Mouse (Mus musculus) right cerebral cortex, postnatal 14 days (tissue): ENCODE results near the gene Bmp7.

Experiments used
- DNase-seq: peaks from one replicate; pipeline ENCODE4 v3.0.0; 2022

Gene Bmp7

DNA sequence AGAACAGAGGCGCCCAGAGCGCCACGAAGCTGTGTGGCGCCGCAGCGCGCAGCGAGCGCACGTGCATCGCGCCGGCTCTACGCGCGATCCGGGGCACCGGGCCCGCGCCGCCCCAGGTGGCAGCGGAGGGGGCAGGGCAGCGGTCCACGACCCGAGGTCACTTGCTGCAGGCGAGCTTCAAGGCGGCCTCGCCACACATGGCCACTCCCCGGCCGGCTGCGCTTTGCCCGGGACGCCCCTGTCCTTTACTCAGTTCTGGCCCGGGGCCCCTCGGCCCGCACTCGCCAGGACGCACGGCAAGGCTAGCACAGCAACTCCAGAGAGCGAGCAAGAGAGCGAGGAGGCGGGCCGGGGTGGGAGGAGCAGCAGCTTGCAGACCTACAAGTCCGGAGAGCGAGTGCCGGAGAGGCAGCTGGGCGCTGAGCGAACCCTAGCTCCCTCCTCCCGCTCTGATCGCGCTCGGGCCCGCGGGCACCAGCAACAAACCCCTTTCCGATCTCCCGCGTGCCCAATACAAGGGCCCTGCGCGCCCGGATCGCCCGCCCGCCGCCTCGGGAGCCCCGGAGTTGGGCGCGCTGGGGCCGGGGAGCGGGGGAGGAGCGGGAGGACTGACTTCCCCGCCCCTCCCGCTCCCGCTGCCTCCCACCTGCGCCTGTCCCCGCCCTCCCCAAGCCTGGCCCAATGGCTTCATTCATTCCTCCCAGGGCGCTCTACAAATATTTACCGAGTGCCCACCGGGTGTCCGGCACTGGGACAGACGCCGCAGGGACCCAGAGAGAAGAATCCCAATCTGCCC lies at the start of gene Bmp7:
Gene Bmp7 (minus strand): TSS at position 319 of the 796 bp plus-strand sequence.
- peak; percentile 54 for DNase-seq

DNA sequence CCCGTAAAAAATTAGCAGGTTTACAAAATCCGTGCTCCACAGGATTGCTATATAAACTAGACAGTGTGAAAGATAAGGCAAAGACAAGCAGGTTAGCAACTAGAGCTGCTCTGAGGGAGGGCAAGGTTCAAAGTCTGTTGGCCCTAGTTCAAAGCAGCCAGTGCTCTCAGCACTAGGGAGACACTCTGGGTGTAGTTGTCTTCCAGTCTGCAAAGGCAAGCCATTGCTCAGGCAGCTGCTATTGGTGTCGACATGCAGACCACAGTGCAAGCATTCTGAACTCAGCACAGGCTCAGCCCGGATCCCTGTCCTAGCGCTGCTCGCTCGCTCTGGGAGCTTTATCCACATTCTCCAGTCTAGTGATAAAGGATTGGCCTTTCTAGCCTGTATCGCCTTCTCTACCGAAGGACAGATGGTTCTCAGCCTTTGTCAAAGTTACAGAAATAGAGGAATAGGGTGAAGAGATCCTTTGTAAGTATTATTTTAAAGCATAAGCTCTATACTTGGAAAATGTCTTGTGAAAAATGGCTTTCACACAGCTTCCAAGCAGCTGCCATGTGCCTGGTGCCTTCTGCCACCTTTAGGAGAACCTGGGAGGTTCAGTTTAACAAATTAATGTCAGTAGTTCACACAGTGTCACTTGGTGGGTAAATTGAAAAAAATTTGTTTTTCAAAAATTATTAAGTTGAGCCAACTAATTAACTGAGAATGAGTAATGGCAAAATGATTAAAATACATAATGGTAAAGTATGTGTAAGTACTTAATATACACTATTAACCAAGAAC lies 42.8 kb upstream of the Bmp7 start:
- DNase-seq: no peak

DNA sequence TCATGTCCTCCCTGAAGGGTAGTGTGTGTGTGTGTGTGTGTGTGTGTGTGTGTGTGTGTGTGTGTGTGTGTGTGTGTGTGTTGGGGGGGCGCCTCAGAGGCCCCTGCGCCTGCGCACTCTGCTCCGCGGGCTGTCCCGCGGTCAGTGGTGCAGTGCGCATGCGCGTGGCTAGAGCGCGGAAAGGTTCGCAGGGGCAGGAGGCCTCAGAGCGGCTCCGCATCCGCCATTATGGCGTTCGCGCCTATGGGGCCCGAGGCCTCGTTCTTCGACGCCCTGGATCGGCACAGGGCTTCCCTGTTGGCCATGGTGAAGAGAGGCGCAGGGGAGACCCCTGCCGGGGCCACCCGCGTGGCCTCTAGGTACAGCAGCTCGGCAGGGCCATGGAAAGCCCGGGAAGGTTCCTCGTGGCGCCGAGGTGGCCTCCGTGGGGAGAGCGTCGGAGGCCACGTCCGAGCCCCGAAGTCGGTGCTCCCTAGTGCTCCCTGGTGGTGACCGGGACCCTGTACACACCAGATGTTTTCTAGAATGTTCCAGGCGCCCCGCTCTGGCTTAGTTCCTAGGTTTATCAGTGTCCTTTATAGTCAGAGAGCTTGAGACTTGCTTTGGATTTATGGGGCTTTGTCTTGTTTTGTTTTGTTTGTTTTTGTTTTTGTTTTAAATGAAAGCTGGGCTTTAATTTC lies 39.7 kb upstream of the Bmp7 start:
- DNase-seq: no peak

DNA sequence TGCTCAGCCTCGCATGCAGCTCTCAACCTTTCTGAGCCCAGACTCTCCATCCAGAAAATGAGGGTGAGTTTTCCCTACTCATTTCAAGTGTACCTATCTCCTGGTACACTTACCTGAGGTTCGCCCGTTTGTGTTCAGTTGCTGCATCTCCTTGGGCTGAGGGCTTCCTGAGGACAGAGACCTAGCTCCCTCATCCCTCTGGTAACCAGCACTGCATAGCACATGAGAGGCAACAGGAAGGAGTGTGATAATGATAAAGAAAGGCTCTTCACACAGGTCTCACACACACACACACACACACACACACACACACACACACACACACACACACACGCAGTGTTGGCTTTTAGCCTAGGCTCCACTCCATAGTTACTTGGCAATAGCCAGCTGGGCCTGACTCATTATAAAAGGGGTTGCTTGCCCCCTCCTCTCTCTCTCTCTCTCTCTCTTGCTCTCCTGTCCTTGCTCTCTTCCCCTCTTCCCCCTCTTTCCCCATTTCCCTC lies 38.1 kb upstream of the Bmp7 start:
- no peak for DNase-seq

DNA sequence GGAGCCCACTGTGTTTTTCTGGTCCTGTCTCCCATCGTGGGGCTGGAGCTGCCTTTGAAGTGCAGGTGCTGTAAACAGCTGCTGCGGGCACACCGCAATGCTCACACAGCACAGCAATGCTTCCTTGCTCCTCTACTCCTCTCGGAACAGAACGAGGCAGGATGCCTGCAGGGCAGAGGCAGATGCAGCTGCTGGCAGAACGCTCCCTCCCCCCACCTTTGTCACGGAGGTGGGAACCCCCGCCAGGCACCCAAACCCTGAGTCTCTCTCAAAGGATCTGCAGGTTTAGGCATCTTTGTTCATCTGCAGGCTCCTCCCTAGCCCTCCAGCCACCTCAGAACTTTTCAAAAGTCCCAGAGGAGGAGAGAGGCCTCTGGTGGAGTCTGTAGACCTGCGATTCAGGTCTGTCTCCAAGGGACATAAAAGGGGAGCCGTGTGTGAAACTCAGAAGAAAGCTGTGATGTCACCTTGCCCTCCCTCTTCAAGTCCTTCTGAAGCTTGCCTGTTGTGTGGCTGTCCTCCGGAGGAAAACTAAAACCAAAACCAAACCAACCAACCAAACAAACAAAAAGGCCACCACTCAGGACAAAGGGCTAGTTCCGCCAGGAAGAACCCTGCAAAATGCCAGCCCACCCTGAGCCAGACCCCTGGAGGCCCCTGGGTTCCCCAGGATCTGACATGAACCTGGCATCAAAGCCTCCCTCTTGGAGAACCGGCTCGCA lies 37.4 kb upstream of the Bmp7 start, which contains the start of gene Spo11:
Gene Spo11 (plus strand): TSS at position 292 of the 722 bp plus-strand sequence.
- no peak for DNase-seq

DNA sequence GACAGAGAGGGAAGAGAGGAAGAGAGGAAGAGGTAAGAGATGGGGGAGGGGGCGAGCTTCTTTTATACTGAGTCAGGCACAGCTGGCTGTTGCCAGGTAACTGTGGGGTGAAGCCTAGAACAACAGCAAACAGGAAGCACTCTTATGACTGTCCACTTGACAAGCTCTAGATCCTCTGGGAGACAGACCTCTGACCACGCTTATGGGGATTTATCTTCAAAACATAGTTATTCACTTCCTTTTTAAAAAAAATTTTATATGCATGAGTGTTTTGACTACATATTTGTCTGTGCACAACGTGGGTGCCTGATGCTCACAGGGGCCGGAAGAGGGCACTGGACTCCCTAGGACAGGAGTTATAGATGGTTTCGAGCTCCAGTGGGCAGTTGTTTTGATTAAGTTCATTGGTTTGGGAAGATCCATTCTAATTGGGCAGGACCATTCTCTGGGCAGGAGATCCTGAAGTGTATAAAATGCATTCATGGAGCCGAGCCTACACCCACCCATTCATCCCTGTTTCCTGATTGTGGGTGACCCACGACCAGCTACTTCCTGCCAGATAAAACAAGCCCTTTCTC lies 36.6 kb upstream of the Bmp7 start:
- DNase-seq: no peak

DNA sequence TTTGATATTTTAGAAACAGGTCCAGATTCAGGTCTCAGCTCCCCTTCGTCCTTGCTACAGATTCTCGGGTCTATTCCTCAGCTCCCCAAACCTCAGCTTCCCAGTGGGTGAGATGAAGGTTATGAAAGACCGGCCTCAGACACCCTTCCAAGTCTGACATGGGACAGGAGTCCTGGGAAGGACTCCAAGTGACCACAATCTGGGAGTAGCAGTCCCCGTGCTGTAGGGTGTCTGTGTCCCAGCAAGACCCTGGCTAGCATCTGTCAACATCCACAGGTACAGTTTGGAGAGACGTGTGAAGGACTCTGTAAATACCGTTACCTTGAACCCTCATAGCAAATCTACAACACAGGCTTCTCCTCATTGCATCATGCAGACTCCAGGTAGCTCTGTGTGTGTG lies 35.0 kb upstream of the Bmp7 start:
- no peak for DNase-seq

DNA sequence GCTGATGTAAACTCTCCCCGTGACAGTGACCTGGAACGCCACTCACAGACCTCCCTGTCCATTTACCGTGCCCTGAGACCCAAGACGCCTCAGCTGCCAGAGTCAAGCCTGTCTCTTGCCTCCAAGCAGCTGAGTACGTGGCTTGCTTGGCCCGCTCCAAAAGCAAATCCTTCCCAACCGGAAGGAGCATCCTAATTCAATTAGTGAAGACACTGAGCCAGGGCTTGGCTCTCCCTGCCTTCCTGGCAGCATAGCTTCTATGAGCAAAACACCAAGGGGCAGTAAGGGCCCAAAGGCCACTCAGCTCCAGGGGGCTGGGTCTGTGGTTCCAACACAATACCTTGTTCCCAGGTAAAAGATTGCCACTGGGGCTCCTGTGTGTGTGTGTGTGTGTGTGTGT lies 34.6 kb upstream of the Bmp7 start:
- no peak for DNase-seq

DNA sequence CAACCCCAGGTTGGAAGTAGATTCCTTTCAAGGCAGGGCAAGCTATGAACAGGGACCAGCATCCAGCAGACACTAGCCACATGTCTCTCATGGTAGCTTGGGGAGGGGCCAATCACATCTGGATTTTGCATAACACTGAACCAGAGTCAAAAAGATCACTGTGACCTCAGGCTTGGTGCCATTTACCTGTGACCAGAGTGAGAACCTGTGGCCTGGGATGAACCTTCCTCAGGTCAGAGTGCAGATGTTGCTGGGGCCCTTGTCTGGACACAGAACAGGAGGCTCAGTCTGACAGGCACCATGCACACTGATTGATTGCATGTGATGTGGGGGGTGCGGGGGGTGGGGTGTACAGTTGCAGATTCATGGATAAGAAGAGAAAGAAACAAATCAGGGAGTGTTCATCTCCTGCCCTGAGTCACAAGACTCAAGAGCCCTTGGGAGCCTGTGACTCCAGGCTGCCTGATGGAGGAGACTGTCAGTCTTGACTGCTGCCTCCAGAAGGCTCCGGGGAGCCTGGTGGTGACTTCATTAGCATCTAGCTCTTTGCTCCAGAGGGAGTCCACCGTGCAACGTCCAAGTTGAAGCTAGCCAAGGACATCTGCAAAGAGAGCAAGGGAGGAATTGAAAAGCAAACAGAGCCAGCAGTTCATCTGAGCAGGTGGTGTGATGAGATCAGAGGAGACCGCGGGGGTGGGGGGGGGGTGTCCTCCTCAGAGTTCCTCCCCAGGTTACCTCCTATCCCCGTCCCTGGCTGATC lies 33.9 kb upstream of the Bmp7 start:
- no peak for DNase-seq

DNA sequence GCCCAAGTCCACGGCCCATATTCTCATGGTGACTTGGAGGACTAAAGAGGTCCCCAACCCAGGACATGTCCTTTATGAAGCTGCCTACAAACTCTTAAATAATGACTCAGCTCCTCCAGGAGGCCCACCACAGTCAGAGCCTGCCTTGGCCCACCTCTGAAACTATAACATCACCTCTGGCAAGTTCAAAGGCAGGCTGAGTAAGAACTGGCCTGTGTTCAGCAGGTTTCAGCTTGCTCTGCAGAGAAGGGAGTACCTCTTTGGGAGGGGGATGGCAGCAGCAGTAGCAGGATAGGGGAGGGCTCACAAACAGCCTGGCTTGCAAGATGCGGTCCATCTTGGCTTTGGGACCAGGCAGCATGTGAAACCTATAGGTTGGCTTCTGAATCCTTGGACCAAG lies 31.7 kb upstream of the Bmp7 start:
- DNase-seq: no peak

DNA sequence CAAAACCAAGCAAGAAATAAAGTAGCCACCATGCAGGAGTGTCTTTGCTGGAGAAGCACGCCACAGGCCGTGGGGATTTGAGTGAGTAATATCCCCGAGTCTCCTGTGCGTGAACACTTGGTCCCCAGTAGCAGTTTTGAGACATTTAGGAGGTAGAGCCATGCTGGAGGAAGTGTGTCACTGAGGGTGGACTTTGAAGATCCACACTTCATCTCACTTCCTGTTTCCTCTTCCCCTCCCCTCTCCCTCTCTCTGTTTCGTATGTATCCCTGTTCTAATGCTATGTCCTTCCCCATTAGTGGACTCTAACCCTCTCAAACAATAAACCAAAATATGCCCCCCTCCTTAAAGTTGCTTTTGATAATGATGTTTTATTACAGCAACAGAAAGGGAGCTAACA lies 26.4 kb upstream of the Bmp7 start:
- DNase-seq: no peak

DNA sequence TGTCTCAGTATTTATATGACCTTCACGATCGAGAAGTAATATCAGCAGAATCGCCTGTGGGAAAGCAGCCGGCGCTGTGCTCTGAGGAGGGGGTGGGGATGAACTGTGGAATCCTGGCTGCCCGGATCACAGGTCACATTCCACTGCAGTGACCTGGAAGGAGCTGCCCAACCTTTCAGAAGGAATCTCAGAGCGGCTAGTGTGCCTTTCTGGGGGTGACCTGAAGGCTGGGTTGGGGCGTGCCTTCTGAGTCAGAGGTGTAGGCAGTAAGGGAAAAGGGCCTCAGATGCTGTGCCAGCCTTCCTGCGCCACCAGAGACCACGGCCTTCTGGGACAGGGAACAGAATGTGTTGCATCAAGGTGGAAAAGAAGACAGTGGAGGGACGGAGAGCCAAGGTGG lies 25.1 kb upstream of the Bmp7 start:
- DNase-seq: no peak

DNA sequence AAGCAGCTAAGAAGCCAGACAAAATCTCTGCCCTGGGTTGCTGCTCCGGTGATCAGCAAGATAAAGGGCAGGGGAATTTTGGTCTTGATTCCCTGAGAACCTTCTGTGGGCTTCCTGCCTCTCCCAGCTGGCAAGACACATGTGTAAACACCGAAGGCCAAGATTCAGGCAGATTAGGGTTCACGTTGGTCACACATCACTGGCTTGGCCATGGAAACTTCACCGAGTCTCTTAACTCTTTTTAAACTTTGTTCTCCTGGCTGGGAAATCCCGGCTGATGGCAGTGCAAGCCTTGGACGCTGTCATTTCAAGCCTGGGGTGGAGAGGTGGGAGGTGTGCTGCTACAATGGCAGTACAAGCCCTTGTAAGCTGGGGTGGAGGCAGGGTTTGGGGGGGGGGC lies 21.1 kb upstream of the Bmp7 start:
- DNase-seq: no peak

DNA sequence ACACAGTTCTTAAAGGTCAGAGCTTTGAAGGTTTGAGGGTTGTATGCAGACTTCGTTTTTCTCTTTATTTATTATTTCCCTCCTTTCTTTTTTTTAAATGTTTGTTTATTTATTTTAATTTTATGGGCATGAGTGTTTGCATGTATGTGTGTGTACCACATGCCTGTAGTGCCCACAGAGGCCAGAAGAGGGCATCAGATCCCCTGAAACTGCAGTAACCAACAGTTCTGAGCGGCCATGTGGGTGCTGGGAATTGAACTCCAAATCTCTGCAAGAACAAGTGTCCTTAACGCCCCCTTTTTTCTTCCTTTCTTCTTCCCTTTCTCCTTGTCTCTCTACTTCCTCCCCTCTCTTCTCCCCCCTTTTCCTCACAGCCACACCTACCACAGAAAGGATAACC lies 20.2 kb upstream of the Bmp7 start:
- DNase-seq: no peak

DNA sequence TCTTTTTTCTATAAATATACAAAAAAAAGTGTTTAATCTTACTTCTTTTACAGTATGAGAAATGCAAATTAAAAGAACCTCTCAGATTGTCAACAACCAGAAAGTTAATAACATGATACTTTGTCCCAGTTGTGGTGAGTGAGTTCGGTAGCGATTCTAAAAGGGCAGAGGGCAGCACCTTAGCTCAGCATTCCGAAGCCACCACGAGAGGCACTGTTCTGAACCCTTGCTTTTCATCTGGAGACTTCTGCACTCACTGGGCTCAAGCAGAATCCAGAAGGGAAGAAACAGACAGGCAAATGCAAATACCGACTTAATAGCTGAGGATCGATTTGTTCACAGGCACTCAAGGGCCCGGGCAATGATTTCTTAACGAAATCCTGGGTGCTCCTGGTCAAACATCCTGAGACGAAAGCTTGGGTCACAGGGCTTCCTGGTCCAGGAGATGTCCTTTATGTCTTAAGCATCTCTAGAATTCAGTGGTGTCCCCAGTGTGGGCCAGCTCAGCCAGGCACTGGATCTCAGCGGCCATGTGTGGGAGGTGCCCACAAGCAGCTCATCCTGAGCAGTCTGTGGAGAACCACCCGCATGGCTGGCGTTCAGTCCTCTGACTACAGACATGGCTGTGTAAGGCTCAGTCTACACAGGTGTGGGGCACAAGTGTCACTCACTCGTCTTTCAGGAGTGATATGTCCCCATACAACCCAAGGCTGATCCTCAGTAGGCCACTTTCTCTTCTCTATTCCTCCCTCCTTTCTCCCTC lies 19.1 kb upstream of the Bmp7 start:
- DNase-seq: no peak

DNA sequence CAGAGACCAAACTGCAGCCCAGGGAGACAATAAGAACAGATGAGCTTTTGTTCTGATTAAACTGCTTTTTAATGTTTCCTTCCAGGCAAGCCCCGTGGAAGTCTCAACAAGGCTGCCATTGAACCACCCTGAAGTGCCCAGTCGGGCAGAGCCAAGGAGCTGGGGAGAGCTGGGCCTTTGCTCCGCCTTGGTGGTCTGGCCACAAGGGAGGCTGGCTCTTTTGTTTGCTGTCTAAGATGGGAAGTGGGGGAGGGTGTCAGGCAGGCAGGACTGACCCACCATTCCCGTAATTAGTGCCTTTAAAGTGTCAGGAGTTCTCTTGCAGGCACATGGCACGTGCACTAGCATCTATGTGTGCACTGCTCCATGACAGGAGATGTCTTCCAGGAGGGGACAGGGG lies 18.5 kb upstream of the Bmp7 start:
- DNase-seq: no peak

DNA sequence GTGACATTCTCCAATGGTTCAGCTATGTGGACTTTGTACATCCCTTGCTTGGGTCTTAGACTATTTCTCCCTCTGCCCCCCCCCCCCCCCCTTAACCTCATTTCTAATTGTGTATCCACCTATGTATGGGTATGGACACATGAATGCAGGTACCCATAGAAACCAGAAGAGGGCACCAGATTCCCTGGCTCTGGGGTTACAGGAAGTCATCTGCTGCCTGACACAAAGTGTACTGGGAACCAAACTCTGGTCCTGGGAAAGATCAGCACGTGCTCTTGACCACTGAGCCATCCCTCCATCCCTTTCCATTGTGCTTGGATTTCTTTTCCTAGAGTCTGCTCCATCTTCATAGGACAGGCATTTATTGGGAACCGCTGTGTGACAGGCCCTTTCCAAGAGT lies 11.9 kb upstream of the Bmp7 start:
- DNase-seq: no peak

DNA sequence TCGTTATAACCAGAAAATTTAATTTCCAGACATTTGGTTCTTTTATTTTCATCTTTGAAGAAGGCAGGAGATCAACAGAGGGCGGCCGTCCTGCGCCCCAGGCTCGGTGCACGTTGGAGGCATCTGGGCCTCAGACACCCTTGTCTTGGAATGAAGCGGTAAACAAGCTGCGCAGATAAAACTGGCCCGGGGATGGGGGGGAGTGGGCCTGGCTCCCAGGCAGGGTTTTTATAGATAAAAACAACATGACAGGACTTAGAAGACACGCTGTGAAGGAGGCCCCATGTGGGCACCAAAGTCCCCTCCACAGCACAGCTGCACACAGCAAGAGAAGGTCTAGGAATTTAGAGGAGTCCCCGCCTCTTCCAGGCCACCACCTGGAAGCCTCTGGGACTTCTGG lies 10.6 kb upstream of the Bmp7 start:
- DNase-seq: no peak

DNA sequence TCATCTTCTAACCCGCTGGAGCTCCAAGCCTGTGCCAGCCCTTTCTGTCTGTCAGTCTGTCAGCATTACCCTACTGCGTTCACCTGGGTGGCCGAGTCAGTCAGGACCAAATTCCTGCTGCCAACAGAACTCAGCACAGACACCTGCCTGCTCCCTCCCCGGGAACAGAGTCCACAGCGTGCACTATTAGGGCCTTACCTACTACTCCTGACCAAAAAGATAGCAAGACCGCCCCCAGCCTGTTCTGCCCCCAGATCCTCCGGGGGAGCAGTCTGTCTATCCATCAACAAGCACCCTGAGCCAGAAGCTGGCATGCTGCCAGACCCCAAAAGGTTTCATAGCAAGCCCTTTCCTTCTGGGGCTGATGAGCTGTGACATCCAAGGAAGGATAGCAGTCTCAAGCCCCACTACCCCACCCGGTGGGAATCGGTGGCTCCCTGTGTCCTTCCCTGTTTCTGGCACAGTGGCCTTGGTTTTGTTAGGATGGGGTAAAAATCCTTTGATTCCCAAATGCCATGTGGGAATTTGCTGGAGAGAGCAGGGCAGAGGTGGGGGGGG lies 10.1 kb upstream of the Bmp7 start:
- no peak for DNase-seq

DNA sequence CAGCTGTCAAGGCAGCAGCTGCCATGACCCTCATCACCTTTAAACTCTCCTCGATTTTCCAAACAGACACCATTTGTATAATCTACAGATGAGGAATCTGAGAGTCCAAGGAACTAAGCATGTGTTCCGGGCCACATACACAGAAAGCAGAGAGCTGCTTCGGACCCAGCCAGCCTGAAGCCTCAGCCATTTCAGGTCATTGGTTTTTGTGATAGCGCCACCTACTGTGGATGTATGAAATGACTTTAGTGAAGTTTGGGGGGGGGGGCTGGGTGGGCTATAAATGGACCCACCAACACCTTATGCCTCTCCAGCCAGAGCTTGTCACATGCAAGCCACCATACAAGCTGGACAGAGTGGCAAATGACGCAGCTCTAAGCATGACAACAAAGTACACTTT lies 8.9 kb upstream of the Bmp7 start:
- DNase-seq: no peak

DNA sequence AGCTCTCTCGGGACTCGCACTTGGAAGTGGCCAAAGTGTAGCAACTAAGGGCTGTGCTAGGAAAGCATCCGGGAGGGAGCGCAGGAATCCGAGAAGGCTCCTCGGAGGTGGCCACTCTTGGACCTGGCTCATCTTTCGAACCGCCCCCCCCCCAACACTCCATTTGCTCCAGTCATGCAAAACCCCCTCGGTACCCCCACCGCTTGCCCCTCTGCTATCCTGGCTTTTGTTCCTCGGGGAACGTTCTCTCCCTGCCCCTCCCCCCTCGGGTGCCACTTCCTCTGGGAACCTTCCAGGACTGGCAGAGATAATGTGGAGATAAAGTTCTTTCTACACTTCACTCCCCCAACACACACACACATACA lies 660 bp upstream of the Bmp7 start:
- DNase-seq: no peak
